Mouse (Mus musculus) mouse embryonic stem cell (cell line): Measurements from ENCODE around the gene Tgds.
"Not testable (repeated sequence)": the region's sequence is repeated elsewhere in the genome, so short reads cannot be mapped to it uniquely, and the experiment has no call there.

Experiments used
- in situ Hi-C, 2 experiments: fragments of 300-500 bp; cut with MboI; formaldehyde crosslinking; loops; 1 replicate in 1 of 2; 3 replicates in 1 of 2; pipeline ENCODE4 v1.14.3; 2019 to 2020; ENCODE audit warnings: low sequenced_read_pairs in 2 of 2, low pct_unique_long_range_greater_than_20kb in 1 of 2, mixed read lengths in 1 of 2; ENCODE audit not compliant: unreplicated experiment in 1 of 2

The Tgds gene

GRCm38 (mm10) chr14:118132642-118132977 lies at the start of gene Tgds:
Gene Tgds, minus strand, starts transcription at chr14:118132755.
- in situ Hi-C loops = no loop called here

GRCm38 (mm10) chr14:118180711-118181177 lies 48.2 kb upstream of the Tgds start:
- in situ Hi-C loops = no loop called here

- in situ Hi-C loops = no loop called here
Measured at GRCm38 (mm10) chr14:118180117-118180557, 47.6 kb upstream of the Tgds start.

- in situ Hi-C loops = no loop called here
Measured at GRCm38 (mm10) chr14:118179701-118180100, 47.1 kb upstream of the Tgds start.

GRCm38 (mm10) chr14:118179251-118179650 lies 46.7 kb upstream of the Tgds start:
- in situ Hi-C loops = no loop called here

GRCm38 (mm10) chr14:118175694-118176085 lies 43.1 kb upstream of the Tgds start:
- in situ Hi-C loops = no loop called here

GRCm38 (mm10) chr14:118175071-118175693 lies 42.6 kb upstream of the Tgds start:
- in situ Hi-C loops = no loop called here

- in situ Hi-C loops = no loop called here
Measured at GRCm38 (mm10) chr14:118173590-118174203, 41.1 kb upstream of the Tgds start.

GRCm38 (mm10) chr14:118168776-118169175 lies 36.2 kb upstream of the Tgds start:
- in situ Hi-C loops = no loop called here

GRCm38 (mm10) chr14:118162640-118163039 lies 30.1 kb upstream of the Tgds start:
- in situ Hi-C loops = no loop called here

GRCm38 (mm10) chr14:118161751-118162150 lies 29.2 kb upstream of the Tgds start:
- in situ Hi-C loops = no loop called here

- in situ Hi-C loops = no loop called here
Measured at GRCm38 (mm10) chr14:118157146-118157545, 24.6 kb upstream of the Tgds start.

GRCm38 (mm10) chr14:118156740-118157139 lies 24.2 kb upstream of the Tgds start:
- in situ Hi-C loops = no loop called here

- in situ Hi-C loops = not testable (repeated sequence)
Measured at GRCm38 (mm10) chr14:118156056-118156455, 23.5 kb upstream of the Tgds start.

GRCm38 (mm10) chr14:118152294-118152651 lies 19.7 kb upstream of the Tgds start:
- in situ Hi-C loops = no loop called here

GRCm38 (mm10) chr14:118151651-118152293 lies 19.2 kb upstream of the Tgds start:
- in situ Hi-C loops = no loop called here

- in situ Hi-C loops = no loop called here
Measured at GRCm38 (mm10) chr14:118150656-118151551, 18.3 kb upstream of the Tgds start.

GRCm38 (mm10) chr14:118148554-118148953 lies 16.0 kb upstream of the Tgds start:
- in situ Hi-C loops = no loop called here

- in situ Hi-C loops = no loop called here
Measured at GRCm38 (mm10) chr14:118148046-118148445, 15.5 kb upstream of the Tgds start.
